Mouse (Mus musculus) heart, embryonic 11.5 days (tissue): ENCODE measurements around the gene Disp3. TPM values are rescaled to one million over a fixed set of nuclear protein-coding genes. Genes with fewer than 3 reads are reported as not detected.

ENCODE experiments used
- ATAC-seq: fragments of 200-750 bp; cut with Nextera tagmentation; replicated peaks from 2 replicates; pipeline ENCODE4 v1.8.0; 2017; ENCODE audit warnings: moderate library complexity; ENCODE audit not compliant: insufficient number of reproducible peaks, low FRiP score, low TSS enrichment
- H3K27ac ChIP-seq: fragments of 300-500 bp; sonication (generic); 2 replicates; pipeline ENCODE4 v1.5.1; 2014; ENCODE audit warnings: mild to moderate bottlenecking, low read depth, low read length
- H3K27me3 ChIP-seq: fragments of 300-500 bp; sonication (generic); 2 replicates; pipeline ENCODE4 v1.6.1; 2014; ENCODE audit warnings: mild to moderate bottlenecking, low read length, mixed read lengths; ENCODE audit not compliant: control insufficient read depth, insufficient read depth
- H3K36me3 ChIP-seq: fragments of 300-500 bp; sonication (generic); 2 replicates; pipeline ENCODE4 v1.6.1; 2014; ENCODE audit warnings: mild to moderate bottlenecking, low read length, moderate library complexity, mixed read lengths; ENCODE audit not compliant: control insufficient read depth, insufficient read depth
- H3K4me1 ChIP-seq: fragments of 300-500 bp; sonication (generic); 2 replicates; pipeline ENCODE4 v1.6.1; 2014; ENCODE audit warnings: low read length; ENCODE audit not compliant: control insufficient read depth, insufficient read depth
- H3K4me2 ChIP-seq: fragments of 300-500 bp; sonication (generic); 2 replicates; pipeline ENCODE4 v1.6.1; 2014; ENCODE audit warnings: mild to moderate bottlenecking, moderate library complexity
- H3K4me3 ChIP-seq: fragments of 300-500 bp; sonication (generic); 2 replicates; pipeline ENCODE4 v1.5.1; 2014; ENCODE audit warnings: low read depth, low read length
- H3K9ac ChIP-seq: fragments of 300-500 bp; sonication (generic); 2 replicates; pipeline ENCODE4 v1.6.1; 2014; ENCODE audit warnings: mild to moderate bottlenecking, low read depth, low read length, moderate library complexity
- H3K9me3 ChIP-seq: fragments of 300-500 bp; sonication (generic); replicated peaks from 2 replicates; pipeline ENCODE4 v1.6.1; 2016; ENCODE audit warnings: low read length; ENCODE audit not compliant: control insufficient read depth
- WGBS: fragments of 180-500 bp; shearing (Covaris S2); extraction: QIAGEN DNeasy Blood & Tissue Kit; methylation state at CpG from one replicate; pipeline ENCODE4 v1.1.7; 2014; ENCODE audit not compliant: insufficient replicate concordance; 5-methylcytosine and 5-hydroxymethylcytosine counted together
- polyA plus RNA-seq: library from polyadenylated mRNA; unstranded; fragments of >200 nt; fragmentation: Nextera tagmentation; extraction: Ambion mirVana; gene quantifications from 2 replicates; pipeline ENCODE4 v1.2.1, GENCODE M21; 2014

Gene Disp3
- polyA plus RNA-seq, 1 experiment from 2014 or later: not detected

DNA sequence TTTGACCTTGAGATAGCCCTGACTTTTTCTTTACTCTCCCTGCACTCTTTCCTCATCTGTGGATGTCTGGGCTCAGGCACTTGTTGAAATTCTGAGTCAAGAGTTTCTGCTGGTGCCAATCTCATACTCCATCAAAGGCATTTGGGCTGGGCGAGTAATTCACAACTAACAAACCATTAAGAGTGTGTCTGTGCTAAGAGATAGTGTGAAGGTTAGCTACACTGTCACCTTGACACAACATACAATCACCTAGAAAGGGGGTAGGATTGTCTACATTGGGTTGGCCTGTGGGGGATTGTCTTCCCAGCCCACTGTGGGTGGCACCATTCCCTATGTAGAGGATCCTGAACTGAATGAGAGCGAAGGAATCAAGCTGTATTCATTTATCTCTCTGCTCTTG is 84.2 kb downstream of the Disp3 start:
- Histone ChIP-seq H3K4me3 (no peak overlapping the region), H3K27me3 (peaks cover 11% of the 10 kb centered on the region), H3K4me2 (peak overlapping the region; percentile 12; the same call in 1 of the 2 replicates), H3K9me3 (no peaks in the 10 kb centered on the region), H3K9ac (no peak overlapping the region), H3K36me3 (no peaks in the 10 kb centered on the region), H3K4me1 (no peaks in the 10 kb centered on the region), H3K27ac (peak overlapping the region; percentile 74)
- 85% methylated on average over 2 of the region's 2 CpGs for WGBS
- ATAC-seq: no peak; the same call in 1 of the 2 replicates

DNA sequence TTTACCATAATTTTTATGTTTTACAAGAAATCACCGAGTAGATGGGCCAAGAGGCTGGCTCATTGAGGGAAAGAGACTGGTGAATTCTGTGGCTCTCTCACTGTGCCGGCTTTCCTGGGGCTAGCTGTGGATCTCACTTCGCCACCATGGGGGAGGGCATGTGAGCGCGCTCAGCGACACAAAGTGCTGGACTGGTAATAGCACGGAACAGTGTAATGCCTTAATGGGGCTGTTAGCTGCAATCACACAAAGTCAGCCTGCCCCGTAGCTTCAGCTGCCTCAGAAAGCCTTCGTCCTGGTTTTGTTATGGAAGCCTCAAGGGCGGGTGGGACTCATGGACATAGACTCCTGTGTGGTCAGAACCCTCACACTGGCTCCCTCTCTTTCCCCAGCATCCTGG is 89.0 kb downstream of the Disp3 start:
- no peak overlapping the region for H3K27ac ChIP-seq
- no peaks in the 10 kb centered on the region for H3K36me3 ChIP-seq
- no peak overlapping the region for H3K4me2 ChIP-seq
- H3K4me1 ChIP-seq: no peaks in the 10 kb centered on the region
- no peak overlapping the region for H3K9ac ChIP-seq
- no peak overlapping the region for H3K4me3 ChIP-seq
- H3K9me3 ChIP-seq: no peaks in the 10 kb centered on the region
- ATAC-seq: no peak
- H3K27me3 ChIP-seq: peaks cover 7% of the 10 kb centered on the region
- 53% methylated on average over 10 of the region's 10 CpGs for WGBS

DNA sequence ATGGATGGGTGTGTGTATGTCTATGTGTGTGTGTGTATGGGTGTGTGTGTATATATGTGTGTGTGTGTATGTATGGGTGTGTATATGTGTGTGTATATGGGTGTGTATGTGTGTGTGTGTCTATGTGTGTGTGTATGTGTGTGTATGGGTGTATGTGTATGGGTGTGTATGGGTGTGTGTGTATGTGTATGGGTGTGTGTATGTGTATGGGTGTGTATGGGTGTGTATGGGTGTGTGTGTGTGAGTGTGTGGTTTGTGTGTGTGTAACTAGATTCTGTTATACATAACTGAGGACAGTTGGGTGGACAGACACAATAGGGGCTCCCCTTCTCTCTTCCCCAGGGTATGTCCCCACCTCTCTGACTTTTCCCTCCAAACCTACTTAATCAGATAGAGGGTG is 93.4 kb downstream of the Disp3 start:
- Histone ChIP-seq H3K4me1 (no peaks in the 10 kb centered on the region), H3K36me3 (no peaks in the 10 kb centered on the region), H3K27me3 (peaks cover 7% of the 10 kb centered on the region), H3K4me3 (no peak overlapping the region), H3K9me3 (no peaks in the 10 kb centered on the region), H3K27ac (no peak overlapping the region), H3K9ac (no peak overlapping the region), H3K4me2 (no peak overlapping the region)
- no peak; the same call in 1 of the 2 replicates for ATAC-seq

DNA sequence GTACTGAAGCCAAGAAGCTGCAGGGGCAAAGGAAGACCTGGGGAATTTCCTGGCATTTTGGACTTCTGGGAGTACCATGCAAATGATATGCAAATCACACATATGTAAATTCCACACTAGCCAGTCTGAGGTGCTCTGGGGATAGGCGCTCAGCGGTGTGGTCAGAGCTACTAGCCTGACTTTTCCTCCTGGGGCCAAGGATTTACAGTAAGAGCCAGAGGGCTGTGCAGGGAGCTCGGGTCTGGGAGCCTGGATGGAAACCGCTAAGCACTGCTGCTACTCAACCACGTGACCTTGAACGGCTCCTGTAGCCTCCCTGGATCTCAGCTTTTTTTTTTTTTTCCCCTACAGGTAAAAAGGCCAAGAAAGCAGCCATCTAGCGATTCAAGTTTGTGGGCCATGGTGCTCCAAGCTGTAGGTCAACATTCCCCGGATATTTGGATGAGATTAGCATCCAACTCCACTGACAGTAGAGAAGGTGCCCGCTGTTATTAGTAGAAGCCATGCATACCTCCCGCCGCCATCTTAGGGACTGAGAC is 95.0 kb downstream of the Disp3 start:
- Histone ChIP-seq H3K27me3 (no peaks in the 10 kb centered on the region), H3K27ac (no peak overlapping the region), H3K9me3 (no peaks in the 10 kb centered on the region), H3K4me1 (no peaks in the 10 kb centered on the region), H3K4me3 (no peak overlapping the region), H3K4me2 (no peak overlapping the region), H3K36me3 (no peaks in the 10 kb centered on the region), H3K9ac (no peak overlapping the region)
- ATAC-seq: no peak
- WGBS: 27% methylated on average over 11 of the region's 11 CpGs

Other genes starting within 250 kb of the Disp3 start
- 6.3 and 7.3 TPM in 2 replicates for gene Clcn6, start 249.1 kb downstream of the Disp3 start, polyA plus RNA-seq
- gene Mthfr, start 248.9 kb downstream of the Disp3 start, polyA plus RNA-seq: 8.9 and 10.4 TPM in 2 replicates
- gene Agtrap, start 199.9 kb downstream of the Disp3 start, polyA plus RNA-seq: 12.7 and 17.6 TPM in 2 replicates
- 45.3 and 47.2 TPM in 2 replicates for gene Mad2l2, start 157.6 kb downstream of the Disp3 start, polyA plus RNA-seq
- gene Draxin, start 157.3 kb downstream of the Disp3 start, polyA plus RNA-seq: 0.06 and 0.16 TPM in 2 replicates
- 23.3 and 24.5 TPM in 2 replicates for gene Fbxo6, start 135.8 kb downstream of the Disp3 start, polyA plus RNA-seq
- 20.4 and 24.8 TPM in 2 replicates for gene Fbxo44, start 127.5 kb downstream of the Disp3 start, polyA plus RNA-seq
- gene Fbxo2, start 127.3 kb downstream of the Disp3 start, polyA plus RNA-seq: 0.84 TPM in 2 replicates
- gene Ubiad1, start 156.8 kb upstream of the Disp3 start, polyA plus RNA-seq: 14.7 and 16.2 TPM in 2 replicates
- gene Mtor, start 160.6 kb upstream of the Disp3 start, polyA plus RNA-seq: 18.9 and 23.6 TPM in 2 replicates
- gene Angptl7, start 212.5 kb upstream of the Disp3 start, polyA plus RNA-seq: 2.9 TPM in 2 replicates